Mouse (Mus musculus): Measurements from ENCODE around the gene Aff2. TPM values are rescaled to one million over a fixed set of nuclear protein-coding genes. Genes with fewer than 3 reads are reported as not detected.

Gene Aff2
- 7.9 and 8.9 TPM in 2 replicates for polyA plus RNA-seq (2014; fragmentation: Nextera tagmentation; extraction: Ambion mirVana)

DNA sequence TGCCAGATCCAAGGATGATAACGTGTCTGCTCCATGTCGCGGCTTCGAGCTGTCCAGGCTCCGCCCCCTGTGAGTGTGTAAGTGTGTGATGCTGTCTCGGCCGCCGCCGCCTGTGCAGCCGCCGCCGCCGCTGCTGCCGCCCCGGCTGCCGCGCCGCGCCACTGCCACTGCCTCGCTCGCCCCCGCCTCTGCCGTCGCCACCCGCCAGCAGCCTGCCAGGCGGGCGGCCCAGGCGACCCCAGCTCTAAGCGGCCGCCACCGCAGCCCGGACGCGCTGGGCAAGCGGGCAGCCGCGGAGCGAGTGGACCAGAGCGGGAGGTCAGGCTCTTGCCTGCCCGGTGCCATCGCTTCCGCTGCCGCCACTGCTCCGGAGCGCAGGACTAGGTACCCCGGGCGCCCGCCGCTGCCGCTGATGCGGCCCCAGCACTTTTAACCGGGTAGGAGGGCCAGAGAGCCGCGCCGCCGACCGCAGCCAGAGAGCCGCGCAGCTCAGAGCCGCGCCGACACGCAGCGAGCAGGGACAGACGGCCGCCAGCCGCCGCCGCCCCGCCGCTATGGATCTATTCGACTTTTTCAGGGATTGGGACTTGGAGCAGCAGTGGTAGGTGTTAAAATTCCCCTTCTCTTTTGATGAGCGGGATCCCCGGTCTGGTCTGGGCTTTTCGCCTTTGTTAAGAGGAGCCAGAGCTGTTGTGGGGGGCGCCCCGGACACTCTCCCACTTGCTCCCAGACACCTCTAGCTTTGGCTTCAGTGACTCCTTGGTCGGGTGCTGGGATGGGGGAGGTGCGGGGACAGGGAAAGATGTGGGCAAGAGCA is at the start of gene Aff2:
Gene Aff2 (plus strand): TSS at position 57 of the 817 bp plus-strand sequence.
- H3K4me1 ChIP-seq (ENCODE audit: control insufficient read depth, insufficient read depth, low read length), result no peaks in the 10 kb centered on the region
- H3K9ac ChIP-seq (ENCODE audit: low read depth, low read length), result peak within 1 kb of the TSS; percentile 74
- ATAC-seq (replicated peaks; ENCODE audit: insufficient number of reproducible peaks, low FRiP score, low TSS enrichment), result peak; percentile 71
- H3K9me3 ChIP-seq (replicated peaks; ENCODE audit: control insufficient read depth, low read length), result no peaks in the 10 kb centered on the region
- H3K27ac ChIP-seq (ENCODE audit: low read depth, low read length), result 0 out of 2 replicates have a peak within 1 kb of the TSS, but pooled peaks have one; percentile 15
- peaks cover 13% of the 10 kb centered on the region; the same call in 1 of the 2 replicates for H3K27me3 ChIP-seq (ENCODE audit: control insufficient read depth, insufficient read depth, low read length)
- H3K4me2 ChIP-seq, result peak within 1 kb of the TSS; percentile 64
- peak within 1 kb of the TSS; percentile 60 for H3K4me3 ChIP-seq (ENCODE audit: low read depth, low read length)
- H3K36me3 ChIP-seq (ENCODE audit: control insufficient read depth, insufficient read depth, low read length), result no peaks in the 10 kb centered on the region
- WGBS (ENCODE audit: insufficient replicate concordance), result 12% methylated on average over 37 of the region's 79 CpGs

DNA sequence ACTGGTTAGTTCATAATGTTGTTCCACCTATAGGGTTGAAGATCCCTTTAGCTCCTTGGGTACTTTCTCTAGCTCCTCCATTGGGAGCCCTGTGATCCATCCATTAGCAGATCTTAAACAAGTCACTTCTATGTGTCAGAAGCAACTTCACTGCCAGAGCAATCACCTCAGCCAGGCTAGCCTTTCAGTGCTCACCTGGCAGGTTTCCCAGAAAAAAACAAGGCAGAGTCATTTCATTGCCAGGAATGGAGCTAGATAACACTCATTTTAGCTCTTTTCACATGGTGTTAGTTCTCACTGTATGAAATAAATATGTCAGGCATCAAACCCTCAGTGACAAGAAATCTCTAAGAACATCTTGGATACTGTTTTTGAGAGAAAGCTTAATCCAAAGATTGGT is 22.8 kb upstream of the Aff2 start:
- Histone ChIP-seq H3K4me3 (ENCODE audit: low read depth, low read length) (no peak overlapping the region), H3K9ac (ENCODE audit: low read depth, low read length) (no peak overlapping the region), H3K4me1 (ENCODE audit: control insufficient read depth, insufficient read depth, low read length) (no peaks in the 10 kb centered on the region), H3K9me3 (replicated peaks; ENCODE audit: control insufficient read depth, low read length) (no peaks in the 10 kb centered on the region), H3K36me3 (ENCODE audit: control insufficient read depth, insufficient read depth, low read length) (no peaks in the 10 kb centered on the region), H3K4me2 (no peak overlapping the region), H3K27me3 (ENCODE audit: control insufficient read depth, insufficient read depth, low read length) (no peaks in the 10 kb centered on the region), H3K27ac (ENCODE audit: low read depth, low read length) (no peak overlapping the region)
- ATAC-seq (replicated peaks; ENCODE audit: insufficient number of reproducible peaks, low FRiP score, low TSS enrichment), result no peak

DNA sequence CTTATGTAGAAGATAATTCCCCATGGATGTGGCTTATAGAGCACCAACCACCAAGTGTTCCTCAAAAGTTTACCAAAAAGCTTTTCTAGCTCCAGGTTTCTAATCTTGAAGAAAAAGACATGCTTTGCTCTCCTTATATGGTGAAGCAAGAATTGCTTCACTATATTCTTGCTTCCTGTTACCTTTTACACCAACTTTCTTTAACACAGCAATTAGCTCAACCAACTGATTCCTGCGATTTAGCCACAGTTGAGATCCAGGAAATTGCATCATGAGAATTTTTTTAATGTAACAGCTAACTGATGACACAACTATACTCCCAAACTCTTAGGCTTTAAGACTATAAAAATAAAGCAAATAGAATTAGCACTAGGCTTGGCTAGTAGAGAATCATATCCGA is 4.5 kb upstream of the Aff2 start:
- Histone ChIP-seq H3K27me3 (ENCODE audit: control insufficient read depth, insufficient read depth, low read length) (0 out of 2 replicates have a peak, but pooled peaks cover 9% of the 10 kb centered on the region), H3K4me2 (no peak overlapping the region), H3K36me3 (ENCODE audit: control insufficient read depth, insufficient read depth, low read length) (no peaks in the 10 kb centered on the region), H3K27ac (ENCODE audit: low read depth, low read length) (no peak overlapping the region), H3K9ac (ENCODE audit: low read depth, low read length) (no peak overlapping the region), H3K9me3 (replicated peaks; ENCODE audit: control insufficient read depth, low read length) (no peaks in the 10 kb centered on the region), H3K4me1 (ENCODE audit: control insufficient read depth, insufficient read depth, low read length) (no peaks in the 10 kb centered on the region), H3K4me3 (ENCODE audit: low read depth, low read length) (no peak overlapping the region)
- 70% methylated on average over 2 of the region's 2 CpGs for WGBS (ENCODE audit: insufficient replicate concordance)
- no peak for ATAC-seq (replicated peaks; ENCODE audit: insufficient number of reproducible peaks, low FRiP score, low TSS enrichment)

DNA sequence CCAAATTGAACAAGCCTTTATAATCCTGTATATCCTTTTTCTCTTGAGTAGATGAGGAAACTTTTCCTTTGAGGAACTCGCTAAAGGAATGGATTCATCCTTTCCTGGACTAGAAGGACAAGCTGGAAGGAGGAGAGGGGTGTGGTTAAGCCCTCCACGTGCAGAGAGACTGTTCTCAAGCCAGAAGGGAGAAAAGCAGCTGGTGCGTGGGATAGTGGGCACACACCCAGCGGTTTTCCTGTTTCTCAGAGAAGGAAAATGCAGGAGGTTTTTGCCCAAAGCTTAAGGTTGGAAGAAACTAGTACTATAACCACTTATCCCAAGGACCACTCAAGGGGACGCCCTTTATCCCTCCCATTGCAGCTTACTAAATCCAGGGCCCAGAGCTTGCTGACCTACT is 734 bp upstream of the Aff2 start:
- no peaks in the 10 kb centered on the region for H3K36me3 ChIP-seq (ENCODE audit: control insufficient read depth, insufficient read depth, low read length)
- H3K4me2 ChIP-seq, result peak overlapping the region; percentile 64
- 28% methylated on average over 5 of the region's 5 CpGs for WGBS (ENCODE audit: insufficient replicate concordance)
- H3K9me3 ChIP-seq (replicated peaks; ENCODE audit: control insufficient read depth, low read length), result no peaks in the 10 kb centered on the region
- no peaks in the 10 kb centered on the region for H3K4me1 ChIP-seq (ENCODE audit: control insufficient read depth, insufficient read depth, low read length)
- H3K4me3 ChIP-seq (ENCODE audit: low read depth, low read length), result peak overlapping the region; percentile 60; the same call in 1 of the 2 replicates
- no peak overlapping the region for H3K9ac ChIP-seq (ENCODE audit: low read depth, low read length)
- H3K27ac ChIP-seq (ENCODE audit: low read depth, low read length), result no peak overlapping the region
- no peak for ATAC-seq (replicated peaks; ENCODE audit: insufficient number of reproducible peaks, low FRiP score, low TSS enrichment)
- peaks cover 13% of the 10 kb centered on the region; the same call in 1 of the 2 replicates for H3K27me3 ChIP-seq (ENCODE audit: control insufficient read depth, insufficient read depth, low read length)

DNA sequence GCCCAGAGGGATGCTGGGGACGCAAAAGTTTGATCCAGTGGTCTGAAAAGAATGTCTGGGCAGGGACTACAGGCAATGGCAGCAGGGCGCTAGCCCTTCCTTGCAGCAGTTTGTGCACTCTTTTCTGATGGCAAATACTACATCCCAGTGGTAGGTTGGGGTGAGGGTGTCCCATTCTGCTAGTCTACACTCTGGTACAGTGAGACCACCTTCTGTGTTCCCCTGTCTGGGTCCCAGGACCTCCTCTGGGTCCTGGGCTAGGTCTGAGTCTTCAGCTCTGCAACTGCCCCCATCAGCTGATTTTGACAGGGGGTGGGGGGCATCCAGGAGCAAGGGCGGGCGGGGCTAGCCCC is 233 bp upstream of the Aff2 start:
- WGBS (ENCODE audit: insufficient replicate concordance), result 13% methylated on average over 4 of the region's 4 CpGs

DNA sequence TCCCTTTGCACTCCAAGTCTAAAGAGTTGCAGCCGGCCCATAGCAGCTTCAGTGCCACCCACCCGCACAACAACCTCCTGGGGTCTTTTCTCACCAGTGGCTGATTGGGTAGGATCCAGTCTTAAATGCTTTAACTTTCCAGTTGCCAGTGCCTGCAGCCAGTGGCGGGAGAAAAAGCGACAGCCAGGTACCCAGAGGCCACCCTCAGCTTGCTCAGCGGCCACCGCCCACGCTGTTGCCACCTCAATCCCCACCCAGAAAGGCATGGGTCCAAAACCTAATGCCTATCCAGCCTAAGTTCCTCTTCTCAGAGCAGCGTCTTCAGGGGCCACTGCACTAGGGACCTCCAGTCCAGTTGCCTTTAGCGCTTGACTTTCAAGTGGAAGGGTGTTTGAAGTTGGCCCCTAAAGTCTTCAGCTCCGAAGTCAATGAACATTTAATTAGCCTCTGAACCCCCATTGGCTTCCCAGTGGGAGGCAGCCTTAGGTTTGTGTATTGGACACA is 1.0 kb downstream of the Aff2 start:
- peak overlapping the region; percentile 64 for H3K4me2 ChIP-seq
- 10% methylated on average over 10 of the region's 10 CpGs for WGBS (ENCODE audit: insufficient replicate concordance)
- H3K27ac ChIP-seq (ENCODE audit: low read depth, low read length), result no peak overlapping the region
- H3K27me3 ChIP-seq (ENCODE audit: control insufficient read depth, insufficient read depth, low read length), result peaks cover 13% of the 10 kb centered on the region; the same call in 1 of the 2 replicates
- peak overlapping the region; percentile 74 for H3K9ac ChIP-seq (ENCODE audit: low read depth, low read length)
- no peaks in the 10 kb centered on the region for H3K4me1 ChIP-seq (ENCODE audit: control insufficient read depth, insufficient read depth, low read length)
- no peaks in the 10 kb centered on the region for H3K36me3 ChIP-seq (ENCODE audit: control insufficient read depth, insufficient read depth, low read length)
- H3K9me3 ChIP-seq (replicated peaks; ENCODE audit: control insufficient read depth, low read length), result no peaks in the 10 kb centered on the region
- ATAC-seq (replicated peaks; ENCODE audit: insufficient number of reproducible peaks, low FRiP score, low TSS enrichment), result no peak
- peak overlapping the region; percentile 60 for H3K4me3 ChIP-seq (ENCODE audit: low read depth, low read length)

More for the DNA sequence above, 233 bp upstream of the Aff2 start:
- Histone ChIP-seq H3K36me3 (ENCODE audit: control insufficient read depth, insufficient read depth, low read length) (no peaks in the 10 kb centered on the region), H3K9ac (ENCODE audit: low read depth, low read length) (peak overlapping the region; percentile 43; the same call in 1 of the 2 replicates), H3K27me3 (ENCODE audit: control insufficient read depth, insufficient read depth, low read length) (peaks cover 13% of the 10 kb centered on the region; the same call in 1 of the 2 replicates), H3K4me1 (ENCODE audit: control insufficient read depth, insufficient read depth, low read length) (no peaks in the 10 kb centered on the region), H3K27ac (ENCODE audit: low read depth, low read length) (no peak overlapping the region), H3K4me2 (peak overlapping the region; percentile 64), H3K9me3 (replicated peaks; ENCODE audit: control insufficient read depth, low read length) (no peaks in the 10 kb centered on the region), H3K4me3 (ENCODE audit: low read depth, low read length) (peak overlapping the region; percentile 60)
- ATAC-seq (replicated peaks; ENCODE audit: insufficient number of reproducible peaks, low FRiP score, low TSS enrichment), result peak; percentile 39; the same call in 1 of the 2 replicates

DNA sequence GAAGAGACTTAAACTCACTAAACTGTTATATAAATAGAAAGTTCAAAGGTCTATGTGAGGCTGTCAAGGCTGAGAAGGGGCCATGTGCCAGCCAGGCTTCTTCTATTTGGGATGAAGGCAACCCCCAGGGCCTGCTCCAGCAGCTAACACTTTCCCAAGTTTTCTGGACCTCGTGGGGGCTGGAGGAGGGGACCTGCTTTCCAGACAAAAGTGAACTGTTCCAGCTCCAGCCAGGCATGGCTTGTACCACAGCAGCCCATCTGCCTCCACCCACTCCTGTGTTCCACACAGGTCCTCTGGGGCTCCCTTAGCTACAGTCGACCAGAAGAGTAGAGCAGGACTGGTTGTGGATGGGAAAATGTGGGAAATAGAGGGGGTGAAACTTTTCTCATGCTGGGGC is 4.1 kb downstream of the Aff2 start:
- no peaks in the 10 kb centered on the region for H3K36me3 ChIP-seq (ENCODE audit: control insufficient read depth, insufficient read depth, low read length)
- H3K4me2 ChIP-seq, result no peak overlapping the region; the same call in 1 of the 2 replicates
- H3K27me3 ChIP-seq (ENCODE audit: control insufficient read depth, insufficient read depth, low read length), result peaks cover 13% of the 10 kb centered on the region; the same call in 1 of the 2 replicates
- no peak; the same call in 1 of the 2 replicates for ATAC-seq (replicated peaks; ENCODE audit: insufficient number of reproducible peaks, low FRiP score, low TSS enrichment)
- no peak overlapping the region for H3K9ac ChIP-seq (ENCODE audit: low read depth, low read length)
- no peaks in the 10 kb centered on the region for H3K4me1 ChIP-seq (ENCODE audit: control insufficient read depth, insufficient read depth, low read length)
- H3K4me3 ChIP-seq (ENCODE audit: low read depth, low read length), result no peak overlapping the region
- no peaks in the 10 kb centered on the region for H3K9me3 ChIP-seq (replicated peaks; ENCODE audit: control insufficient read depth, low read length)
- 5% methylated on average over 2 of the region's 2 CpGs for WGBS (ENCODE audit: insufficient replicate concordance)
- H3K27ac ChIP-seq (ENCODE audit: low read depth, low read length), result 0 out of 2 replicates have a peak overlapping the region, but pooled peaks have one; percentile 15

DNA sequence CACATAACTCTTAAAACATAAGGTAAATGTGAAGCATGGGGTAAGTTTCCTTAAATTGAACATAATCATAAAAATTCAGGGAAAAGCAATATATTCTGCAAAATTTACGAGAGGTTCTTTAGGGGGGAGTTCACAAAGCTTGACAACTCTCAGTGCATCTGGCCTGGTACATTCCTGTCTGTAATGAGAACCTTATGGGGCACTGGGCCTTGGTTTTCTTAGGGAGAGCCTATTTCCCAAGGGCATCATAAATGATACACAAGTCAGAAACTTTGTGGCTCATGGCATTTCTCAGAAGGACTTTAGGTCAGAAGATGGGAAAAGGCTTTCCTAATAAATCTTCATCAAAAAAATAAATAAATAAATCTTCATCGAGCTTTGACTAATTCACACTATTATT is 13.2 kb downstream of the Aff2 start:
- H3K27me3 ChIP-seq (ENCODE audit: control insufficient read depth, insufficient read depth, low read length), result no peaks in the 10 kb centered on the region
- H3K9me3 ChIP-seq (replicated peaks; ENCODE audit: control insufficient read depth, low read length), result no peaks in the 10 kb centered on the region
- no peak overlapping the region for H3K9ac ChIP-seq (ENCODE audit: low read depth, low read length)
- 71% methylated on average over 2 of the region's 2 CpGs for WGBS (ENCODE audit: insufficient replicate concordance)
- H3K36me3 ChIP-seq (ENCODE audit: control insufficient read depth, insufficient read depth, low read length), result no peaks in the 10 kb centered on the region
- no peak overlapping the region for H3K4me3 ChIP-seq (ENCODE audit: low read depth, low read length)
- no peak overlapping the region for H3K4me2 ChIP-seq
- H3K4me1 ChIP-seq (ENCODE audit: control insufficient read depth, insufficient read depth, low read length), result no peaks in the 10 kb centered on the region
- ATAC-seq (replicated peaks; ENCODE audit: insufficient number of reproducible peaks, low FRiP score, low TSS enrichment), result no peak
- H3K27ac ChIP-seq (ENCODE audit: low read depth, low read length), result no peak overlapping the region

Measured in heart, embryonic 11.5 days (tissue).